Mouse (Mus musculus): ENCODE results near the gene Gm17545. TPM values are rescaled to one million over a fixed set of nuclear protein-coding genes. Genes with fewer than 3 reads are reported as not detected.

Gm17545 gene
- polyA plus RNA-seq, 1 experiment = not detected

DNA sequence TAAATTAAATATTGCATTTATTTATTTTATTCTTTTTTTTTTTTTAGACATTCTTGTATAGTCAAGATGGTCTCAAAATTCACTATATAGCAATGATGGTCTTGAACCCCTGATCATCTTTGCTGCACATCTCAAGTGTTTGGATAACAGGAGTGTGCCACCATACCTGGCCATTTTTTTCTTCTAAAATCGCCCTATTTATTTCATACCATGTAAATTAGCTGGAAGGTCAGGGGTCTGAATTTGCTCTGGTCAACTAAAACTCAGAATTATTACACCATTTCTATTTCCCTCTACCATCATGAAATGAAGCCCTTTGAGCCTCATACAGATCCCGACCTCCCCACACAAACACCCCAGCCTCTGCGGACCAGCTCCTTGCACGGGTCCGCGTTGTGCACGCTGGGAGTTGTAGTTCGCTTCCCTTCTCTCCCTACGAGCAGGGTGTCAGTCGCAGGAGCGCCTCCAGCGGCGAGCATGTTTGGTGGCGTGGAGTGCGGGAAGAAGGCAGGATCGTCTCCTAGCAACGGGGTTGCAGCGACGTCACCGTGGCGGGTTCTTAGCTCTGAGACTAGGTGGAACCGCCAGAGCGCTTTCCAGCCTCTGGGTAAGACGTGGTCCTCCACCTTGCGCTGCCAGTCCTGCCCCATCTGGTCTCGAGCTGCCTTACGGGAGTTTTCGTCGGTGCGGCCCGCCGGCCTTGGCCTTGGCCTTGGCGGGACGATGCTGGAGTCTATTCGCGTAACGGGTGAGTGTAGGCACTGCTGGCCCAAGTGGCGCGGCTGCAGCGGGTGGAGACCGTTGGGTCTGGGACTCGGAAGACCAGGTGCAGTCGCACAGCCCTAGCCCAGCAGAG is 42.9 kb upstream of the Gm17545 start, which contains the start of gene 9530077C05Rik:
Gene 9530077C05Rik, plus strand, starts transcription at position 512 of the 856 bp plus-strand sequence.
- Histone ChIP-seq H3K79me2 (ENCODE audit: control insufficient read depth, insufficient read depth) (no peaks in the 10 kb centered on the region), H3K4me3 (peak within 1 kb of the TSS; percentile 25), H3K27me3 (ENCODE audit: control insufficient read depth, insufficient read depth, insufficient read length) (no peaks in the 10 kb centered on the region), H3K36me3 (ENCODE audit: control insufficient read depth, insufficient read depth) (no peaks in the 10 kb centered on the region), H3K4me2 (ENCODE audit: low read depth) (peak within 1 kb of the TSS; percentile 83), H3ac (ENCODE audit: control insufficient read depth, insufficient read length) (no peak within 1 kb of the TSS)
- TF ChIP-seq MAX (IDR thresholded peaks at IDR 0.05; ENCODE audit: low read depth) (no peak), REST (IDR thresholded peaks at IDR 0.05; ENCODE audit: insufficient read depth, insufficient read length) (no peak), POLR2A (IDR thresholded peaks at IDR 0.05; ENCODE audit: insufficient read length, low read depth) (peak; percentile 36), MYOD1 (IDR thresholded peaks at IDR 0.05; ENCODE audit: control insufficient read depth in 1 of 3, insufficient read length in 2 of 3, low read depth in 2 of 3) (peak in 1 of 3 experiments; percentile 17), MYOG (IDR thresholded peaks at IDR 0.05; ENCODE audit: control insufficient read depth in 1 of 3, insufficient read depth in 1 of 3, insufficient read length in 2 of 3, low read depth in 2 of 3) (peak in 1 of 3 experiments; percentile 38)

- Histone ChIP-seq H3K4me2 (ENCODE audit: low read depth) (no peak overlapping the region), H3ac (ENCODE audit: control insufficient read depth, insufficient read length) (no peak overlapping the region), H3K4me3 (no peak overlapping the region), H3K79me2 (ENCODE audit: control insufficient read depth, insufficient read depth) (no peaks in the 10 kb centered on the region), H3K36me3 (ENCODE audit: control insufficient read depth, insufficient read depth) (no peaks in the 10 kb centered on the region), H3K27me3 (ENCODE audit: control insufficient read depth, insufficient read depth, insufficient read length) (no peaks in the 10 kb centered on the region)
- TF ChIP-seq E2F4 (IDR thresholded peaks at IDR 0.05; ENCODE audit: insufficient read depth) (no peak), MYOG (IDR thresholded peaks at IDR 0.05; ENCODE audit: control insufficient read depth in 1 of 3, insufficient read depth in 1 of 3, insufficient read length in 2 of 3, low read depth in 2 of 3) (no peak), MAX (IDR thresholded peaks at IDR 0.05; ENCODE audit: low read depth) (no peak), POLR2AphosphoS2 (IDR thresholded peaks at IDR 0.05; ENCODE audit: insufficient read length, low read depth) (no peak), TCF3 (IDR thresholded peaks at IDR 0.05; ENCODE audit: insufficient read length, low read depth) (no peak), USF1 (IDR thresholded peaks at IDR 0.05; ENCODE audit: low read depth) (no peak), REST (IDR thresholded peaks at IDR 0.05; ENCODE audit: insufficient read depth, insufficient read length) (no peak), MYOD1 (IDR thresholded peaks at IDR 0.05; ENCODE audit: control insufficient read depth in 1 of 3, insufficient read length in 2 of 3, low read depth in 2 of 3) (no peak), SRF (IDR thresholded peaks at IDR 0.05; ENCODE audit: control insufficient read depth, insufficient read length, low read depth) (no peak), POLR2A (IDR thresholded peaks at IDR 0.05; ENCODE audit: insufficient read length, low read depth) (no peak), TCF12 (IDR thresholded peaks at IDR 0.05; ENCODE audit: insufficient read depth, poor library complexity, severe bottlenecking) (no peak)
Measured at GRCm38 (mm10) chr9:22416187-22416586, 37.9 kb upstream of the Gm17545 start.

- Histone ChIP-seq H3K4me3 (no peak overlapping the region), H3ac (ENCODE audit: control insufficient read depth, insufficient read length) (no peak overlapping the region), H3K79me2 (ENCODE audit: control insufficient read depth, insufficient read depth) (no peaks in the 10 kb centered on the region), H3K36me3 (ENCODE audit: control insufficient read depth, insufficient read depth) (no peaks in the 10 kb centered on the region), H3K4me2 (ENCODE audit: low read depth) (no peak overlapping the region), H3K27me3 (ENCODE audit: control insufficient read depth, insufficient read depth, insufficient read length) (no peaks in the 10 kb centered on the region)
- TF ChIP-seq TCF3 (IDR thresholded peaks at IDR 0.05; ENCODE audit: insufficient read length, low read depth) (no peak), TCF12 (IDR thresholded peaks at IDR 0.05; ENCODE audit: insufficient read depth, poor library complexity, severe bottlenecking) (no peak), POLR2A (IDR thresholded peaks at IDR 0.05; ENCODE audit: insufficient read length, low read depth) (no peak), MYOD1 (IDR thresholded peaks at IDR 0.05; ENCODE audit: control insufficient read depth in 1 of 3, insufficient read length in 2 of 3, low read depth in 2 of 3) (no peak), USF1 (IDR thresholded peaks at IDR 0.05; ENCODE audit: low read depth) (no peak), MYOG (IDR thresholded peaks at IDR 0.05; ENCODE audit: control insufficient read depth in 1 of 3, insufficient read depth in 1 of 3, insufficient read length in 2 of 3, low read depth in 2 of 3) (no peak), POLR2AphosphoS2 (IDR thresholded peaks at IDR 0.05; ENCODE audit: insufficient read length, low read depth) (no peak), CEBPB (IDR thresholded peaks at IDR 0.05; ENCODE audit: insufficient read depth, poor library complexity, severe bottlenecking) (no peak), E2F4 (IDR thresholded peaks at IDR 0.05; ENCODE audit: insufficient read depth) (no peak), REST (IDR thresholded peaks at IDR 0.05; ENCODE audit: insufficient read depth, insufficient read length) (no peak)
Measured at GRCm38 (mm10) chr9:22417547-22417946, 36.5 kb upstream of the Gm17545 start.

DNA sequence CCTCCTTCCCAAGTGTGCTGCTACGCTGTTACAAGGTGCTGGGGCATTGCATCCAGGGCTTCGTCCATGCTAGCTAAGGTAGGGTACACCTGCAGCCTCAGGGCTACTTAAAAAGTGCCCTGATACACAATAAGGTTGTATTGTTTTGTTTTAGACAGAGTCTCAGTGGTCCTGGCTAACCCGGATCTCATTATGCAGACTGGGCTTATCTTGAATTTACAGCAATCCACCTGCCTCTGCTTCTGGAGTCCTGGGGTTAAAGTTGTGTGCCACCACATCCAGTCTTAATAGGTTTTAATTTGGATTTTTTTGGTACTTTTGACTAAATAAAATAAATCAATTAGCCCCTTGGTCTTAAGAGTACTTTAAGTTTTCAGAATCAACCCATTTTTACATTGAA is 34.2 kb upstream of the Gm17545 start:
- Histone ChIP-seq H3ac (ENCODE audit: control insufficient read depth, insufficient read length) (no peak overlapping the region), H3K27me3 (ENCODE audit: control insufficient read depth, insufficient read depth, insufficient read length) (no peaks in the 10 kb centered on the region), H3K36me3 (ENCODE audit: control insufficient read depth, insufficient read depth) (no peaks in the 10 kb centered on the region), H3K4me2 (ENCODE audit: low read depth) (no peak overlapping the region), H3K79me2 (ENCODE audit: control insufficient read depth, insufficient read depth) (no peaks in the 10 kb centered on the region), H3K4me3 (no peak overlapping the region)
- TF ChIP-seq TCF3 (IDR thresholded peaks at IDR 0.05; ENCODE audit: insufficient read length, low read depth) (no peak), USF1 (IDR thresholded peaks at IDR 0.05; ENCODE audit: low read depth) (no peak), REST (IDR thresholded peaks at IDR 0.05; ENCODE audit: insufficient read depth, insufficient read length) (no peak), POLR2A (IDR thresholded peaks at IDR 0.05; ENCODE audit: insufficient read length, low read depth) (no peak), MAX (IDR thresholded peaks at IDR 0.05; ENCODE audit: low read depth) (no peak), MYOG (IDR thresholded peaks at IDR 0.05; ENCODE audit: control insufficient read depth in 1 of 3, insufficient read depth in 1 of 3, insufficient read length in 2 of 3, low read depth in 2 of 3) (no peak), E2F4 (IDR thresholded peaks at IDR 0.05; ENCODE audit: insufficient read depth) (no peak), SRF (IDR thresholded peaks at IDR 0.05; ENCODE audit: control insufficient read depth, insufficient read length, low read depth) (no peak), TCF12 (IDR thresholded peaks at IDR 0.05; ENCODE audit: insufficient read depth, poor library complexity, severe bottlenecking) (no peak), MYOD1 (IDR thresholded peaks at IDR 0.05; ENCODE audit: control insufficient read depth in 1 of 3, insufficient read length in 2 of 3, low read depth in 2 of 3) (no peak)

Measured in myocyte (in vitro differentiated cells).